Mouse (Mus musculus): Measurements from ENCODE around the gene Slc35f5.

GRCm38 (mm10) chr1:125551564-125551963 is 8.8 kb upstream of the Slc35f5 start:
- no peak for TF ChIP-seq CTCF (IDR thresholded peaks at IDR 0.05; ENCODE audit: insufficient read depth, low read length)
- TF ChIP-seq POLR2A (IDR thresholded peaks at IDR 0.05; ENCODE audit: borderline replicate concordance, extremely low read depth, low read depth, low read length) = no peak

All from lung, adult 2 months (tissue).